Comparison of ENCODE assay signal across 20 mouse cellular contexts in the genomic region with DNA sequence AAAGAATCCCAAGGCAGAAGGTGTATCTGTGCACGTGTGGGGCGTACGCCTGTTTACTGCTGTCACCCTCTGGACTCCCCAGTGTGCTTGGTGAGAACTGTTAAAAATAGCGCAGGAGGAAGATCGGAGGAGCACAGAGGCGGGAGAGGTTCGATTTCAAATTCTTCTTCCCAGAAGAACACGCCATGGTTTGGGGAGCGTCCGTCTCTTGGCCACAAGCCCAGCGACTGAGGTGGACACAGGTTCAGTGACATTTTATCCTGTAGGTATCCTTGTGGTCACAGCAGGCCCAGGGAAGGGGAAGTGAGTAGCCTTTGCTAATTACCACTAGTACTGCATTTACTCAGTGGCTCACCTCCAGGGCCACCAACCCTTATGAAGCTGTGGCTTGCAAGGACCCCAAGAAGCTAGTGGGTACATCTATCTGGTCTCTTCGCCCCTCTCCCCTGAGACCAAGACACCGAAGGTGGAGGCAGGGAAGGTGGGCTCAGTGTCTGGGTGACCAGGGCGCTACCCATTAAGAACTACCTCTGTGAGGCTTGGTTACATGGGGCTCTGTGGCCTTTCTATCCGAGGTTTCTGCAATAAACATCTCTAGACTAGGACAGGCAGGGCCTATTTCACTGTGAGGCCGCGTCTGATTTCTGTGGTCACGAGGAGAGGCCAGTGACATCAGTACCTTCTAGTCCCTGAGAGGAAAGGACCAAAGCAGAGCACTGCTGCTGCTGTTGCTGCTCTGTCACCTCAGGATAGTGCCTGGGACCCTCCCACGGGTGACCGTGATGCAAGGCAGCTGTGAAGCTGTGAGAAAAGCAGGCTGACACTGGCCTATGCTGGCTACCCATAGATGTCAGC.
"Had no signal": no experiment of that assay in that cellular context is flagged by ENCODE, and none has a peak within 500 bp of the region (broad histone marks: within the 10 kb centered on the region; RNA-seq: fewer than 3 reads in every experiment).

No protein-coding gene starts in this region.

- DNase-seq: kidney, postnatal 25 days; left cerebral cortex, postnatal 4 days; liver, postnatal 0 days; lung, embryonic 14.5 days; right cerebral cortex, adult 18-20 months; right cerebral cortex, postnatal 14 days; right cerebral cortex, postnatal 4 days; thymus, adult 18-20 months; thymus, postnatal 36 days had no signal

- H3K4me3 ChIP-seq: limb, embryonic 12.5 days; limb, embryonic 15.5 days; midbrain, embryonic 12.5 days; midbrain, embryonic 15.5 days; neural tube, embryonic 12.5 days; neural tube, embryonic 15.5 days had no signal

- H3K4me1 ChIP-seq: limb, embryonic 12.5 days; limb, embryonic 15.5 days; midbrain, embryonic 12.5 days; midbrain, embryonic 15.5 days; neural tube, embryonic 12.5 days; neural tube, embryonic 15.5 days had no signal

- H3K27me3 ChIP-seq: limb, embryonic 12.5 days; limb, embryonic 15.5 days; midbrain, embryonic 12.5 days; midbrain, embryonic 15.5 days; neural tube, embryonic 12.5 days; neural tube, embryonic 15.5 days had no signal

- H3K9me3 ChIP-seq: limb, embryonic 15.5 days; midbrain, embryonic 12.5 days; midbrain, embryonic 15.5 days; neural tube, embryonic 12.5 days; neural tube, embryonic 15.5 days had no signal

- H3K4me2 ChIP-seq: limb, embryonic 12.5 days; limb, embryonic 15.5 days; liver, embryonic 11.5 days; lung, embryonic 14.5 days; midbrain, embryonic 12.5 days; midbrain, embryonic 15.5 days; neural tube, embryonic 12.5 days; neural tube, embryonic 15.5 days had no signal

- H3K27ac ChIP-seq: kidney, postnatal 0 days; limb, embryonic 12.5 days; limb, embryonic 15.5 days; liver, embryonic 14.5 days; macrophage; midbrain, embryonic 12.5 days; midbrain, embryonic 15.5 days; neural tube, embryonic 12.5 days; neural tube, embryonic 15.5 days had no signal

- ATAC-seq: liver, postnatal 0 days; lung, postnatal 0 days; midbrain, embryonic 15.5 days had no signal

- H3K9ac ChIP-seq: limb, embryonic 12.5 days; limb, embryonic 15.5 days; liver, embryonic 14.5 days; liver, postnatal 0 days; lung, embryonic 14.5 days; midbrain, embryonic 12.5 days; midbrain, embryonic 15.5 days; neural tube, embryonic 12.5 days; neural tube, embryonic 15.5 days had no signal
